ENCODE assay signal across 8 mouse cellular contexts in the genomic region with DNA sequence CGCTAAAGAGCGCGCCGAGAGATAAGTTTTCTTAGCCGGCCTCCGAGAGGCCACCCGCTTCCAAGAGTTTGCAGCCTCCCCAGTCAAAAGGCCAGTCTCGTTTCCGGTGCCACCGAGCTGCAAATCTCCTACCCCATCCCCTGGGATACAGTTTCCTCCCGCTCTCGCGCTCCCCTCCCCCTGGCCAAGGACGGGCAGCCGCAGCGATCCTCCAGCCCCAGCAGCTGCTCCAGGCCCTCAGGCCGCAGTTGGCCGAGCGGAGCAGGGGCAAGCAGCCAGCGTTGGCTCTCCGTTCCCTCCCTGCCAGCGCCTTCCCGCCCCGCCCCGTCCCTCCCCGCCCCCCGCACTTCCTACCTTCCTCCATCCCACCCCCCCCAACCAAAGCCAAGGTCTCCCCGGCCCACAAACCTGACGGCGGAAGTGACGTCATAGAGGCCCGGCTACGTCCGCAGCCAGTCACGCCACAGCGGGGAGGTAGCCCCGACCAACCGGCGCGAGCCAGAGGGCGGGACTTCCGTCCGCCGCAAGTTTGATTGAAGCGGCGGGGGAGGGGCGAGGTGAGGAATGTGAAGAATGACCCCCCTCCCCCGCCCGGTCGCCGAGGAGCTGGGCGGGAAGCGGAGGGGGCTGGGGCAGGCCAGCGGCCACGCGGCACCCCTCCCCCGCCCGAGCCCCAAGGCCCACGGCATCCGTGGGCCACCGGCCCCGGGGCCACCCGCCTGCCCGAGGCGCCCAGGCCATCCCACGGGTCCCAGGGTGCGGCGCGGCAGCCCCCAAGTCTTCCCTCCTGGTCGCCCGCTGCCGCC. TPM values are rescaled to one million over a fixed set of nuclear protein-coding genes. Genes with fewer than 3 reads are reported as not detected.
DNase-seq lines count a peak whose midpoint lies in the region; ATAC-seq and TF ChIP-seq lines count a peak whose summit lies in the region.

No protein-coding gene starts in this region.

- TF ChIP-seq CTCF in cortical plate, adult 2 months (IDR thresholded peaks at IDR 0.05; ENCODE audit: extremely low read depth, insufficient read depth, low read length): no peak

- H3K27me3 ChIP-seq in megakaryocyte, embryonic 14.5 days (replicated peaks): no peaks in the 10 kb centered on the region

- H3K27ac ChIP-seq in cortical plate, adult 2 months (ENCODE audit: insufficient read depth, low read length): peak overlapping the region; percentile 99

- H3K36me3 ChIP-seq in megakaryocyte, embryonic 14.5 days (replicated peaks; ENCODE audit: low read length): peaks cover under 1% of the 10 kb centered on the region

- TF ChIP-seq POLR2A in cortical plate, adult 2 months (IDR thresholded peaks at IDR 0.05; ENCODE audit: extremely low read depth, insufficient read depth, low read length): no peak

- H3K4me1 ChIP-seq in cortical plate, adult 2 months (ENCODE audit: control insufficient read depth, insufficient read depth, low read length): peaks cover 3% of the 10 kb centered on the region
- peaks cover 47% of the 10 kb centered on the region for H3K4me1 ChIP-seq in megakaryocyte, embryonic 14.5 days

- peak overlapping the region; percentile 94 for H3K4me3 ChIP-seq in cortical plate, adult 2 months (ENCODE audit: insufficient read depth, low read length)
- H3K4me3 ChIP-seq in megakaryocyte, embryonic 14.5 days (replicated peaks): peak overlapping the region; percentile 97

- peak; percentile 94 to 97 for DNase-seq in gastrocnemius, adult 8-10 months (ENCODE audit: low spot score in 2 of 2)
- peak; percentile 95 for DNase-seq in hindlimb bud, embryonic 11.5 days (ENCODE audit: extremely low spot score, low read depth, low spot score)
- peak; percentile 67 to 96 for DNase-seq in left cerebral cortex, adult 8-10 months (ENCODE audit: low spot score in 2 of 2)
- DNase-seq in right cerebral cortex, postnatal 10 days (ENCODE audit: low spot score in 2 of 2): peak; percentile 98 to 99
- peak; percentile 93 for DNase-seq in urinary bladder, postnatal 25 days (ENCODE audit: low spot score)

- ATAC-seq in activated CD4-positive, CD25-positive, alpha-beta regulatory T cell, adult 4 months: peak; percentile 67

- H3K9me3 ChIP-seq in megakaryocyte, embryonic 14.5 days: no peaks in the 10 kb centered on the region

RNA-seq across cellular contexts. Expression of a gene that starts 32.3 kb away (rescaled TPM):
- polyA plus RNA-seq in activated CD4-positive, CD25-positive, alpha-beta regulatory T cell, adult 4 months (2017; shearing (Covaris generic)): 1 to 10 TPM; 6.5 to 6.8 TPM
- polyA plus RNA-seq in cortical plate, adult 2 months (2012; rRNA removed): 1.3 and 1.6 TPM in 2 replicates
- total RNA-seq in gastrocnemius, adult 8-10 months (2022): under 1 TPM in 1 of 4 experiments, not detected in 3; 0.44 TPM
- total RNA-seq in left cerebral cortex, adult 8-10 months (2022): 1 to 10 TPM; 1.6 to 2.5 (median 1.9) TPM
- polyA plus RNA-seq in megakaryocyte, embryonic 14.5 days (2012; ENCODE audit: insufficient read depth, low replicate concordance): 0.40 TPM in 1 of 2 replicates, not detected in the other

RNA-seq across cellular contexts. Expression of a gene that starts 32.4 kb away (rescaled TPM):
- polyA plus RNA-seq in activated CD4-positive, CD25-positive, alpha-beta regulatory T cell, adult 4 months (2017; shearing (Covaris generic)): 10 to 100 TPM; 11.4 to 14.6 TPM
- polyA plus RNA-seq in cortical plate, adult 2 months (2012; rRNA removed): 13.9 and 14.0 TPM in 2 replicates
- 1 to 10 TPM; 3.0 to 3.9 (median 3.7) TPM for total RNA-seq in gastrocnemius, adult 8-10 months (2022)
- 10 to 100 TPM; 23.0 to 26.4 (median 24.7) TPM for total RNA-seq in left cerebral cortex, adult 8-10 months (2022)
- 0.30 TPM in 1 of 2 replicates, not detected in the other for polyA plus RNA-seq in megakaryocyte, embryonic 14.5 days (2012; ENCODE audit: insufficient read depth, low replicate concordance)

Comparison
In these comparisons a context has a peak if more than half of its experiments do, and no peak if none do; other contexts are left out.
1. Peak in every context shown above with its lines: DNase-seq, ATAC-seq, H3K4me3 ChIP-seq and H3K27ac ChIP-seq.